Mouse (Mus musculus): ENCODE data around the gene Tspan18. TPM values are rescaled to one million over a fixed set of nuclear protein-coding genes. Genes with fewer than 3 reads are reported as not detected.

Tspan18 gene
- polyA plus RNA-seq, 1 experiment = 4.3 TPM

GRCm38 (mm10) chr2:93297656-93298055 lies 36.6 kb downstream of the Tspan18 start:
- DNase-seq (ENCODE audit: extremely low spot score in 1 of 2, low spot score in 1 of 2) = no peak

GRCm38 (mm10) chr2:93291186-93291926 lies 42.9 kb downstream of the Tspan18 start:
- DNase-seq (ENCODE audit: extremely low spot score in 1 of 2, low spot score in 1 of 2) = no peak

GRCm38 (mm10) chr2:93290345-93291118 lies 43.8 kb downstream of the Tspan18 start:
- DNase-seq (ENCODE audit: extremely low spot score in 1 of 2, low spot score in 1 of 2) = no peak

GRCm38 (mm10) chr2:93289161-93289560 lies 45.1 kb downstream of the Tspan18 start:
- DNase-seq (ENCODE audit: extremely low spot score in 1 of 2, low spot score in 1 of 2) = no peak

- DNase-seq (ENCODE audit: extremely low spot score in 1 of 2, low spot score in 1 of 2) = peak in 1 of 2 experiments; percentile 32
Measured at GRCm38 (mm10) chr2:93287348-93287747, 47.0 kb downstream of the Tspan18 start.

GRCm38 (mm10) chr2:93286742-93287141 lies 47.6 kb downstream of the Tspan18 start:
- no peak for DNase-seq (ENCODE audit: extremely low spot score in 1 of 2, low spot score in 1 of 2)

GRCm38 (mm10) chr2:93286321-93286720 lies 48.0 kb downstream of the Tspan18 start:
- DNase-seq (ENCODE audit: extremely low spot score in 1 of 2, low spot score in 1 of 2) = no peak

GRCm38 (mm10) chr2:93285842-93286241 lies 48.5 kb downstream of the Tspan18 start:
- DNase-seq (ENCODE audit: extremely low spot score in 1 of 2, low spot score in 1 of 2) = no peak

GRCm38 (mm10) chr2:93284625-93285024 lies 49.7 kb downstream of the Tspan18 start:
- no peak for DNase-seq (ENCODE audit: extremely low spot score in 1 of 2, low spot score in 1 of 2)

GRCm38 (mm10) chr2:93283481-93284293 lies 50.6 kb downstream of the Tspan18 start:
- DNase-seq (ENCODE audit: extremely low spot score in 1 of 2, low spot score in 1 of 2) = no peak

- no peak for DNase-seq (ENCODE audit: extremely low spot score in 1 of 2, low spot score in 1 of 2)
Measured at GRCm38 (mm10) chr2:93282636-93283035, 51.7 kb downstream of the Tspan18 start.

GRCm38 (mm10) chr2:93281466-93281865 lies 52.8 kb downstream of the Tspan18 start:
- DNase-seq (ENCODE audit: extremely low spot score in 1 of 2, low spot score in 1 of 2) = no peak

GRCm38 (mm10) chr2:93280117-93280620 lies 54.1 kb downstream of the Tspan18 start:
- DNase-seq (ENCODE audit: extremely low spot score in 1 of 2, low spot score in 1 of 2) = no peak

GRCm38 (mm10) chr2:93278181-93278975 lies 55.9 kb downstream of the Tspan18 start:
- no peak for DNase-seq (ENCODE audit: extremely low spot score in 1 of 2, low spot score in 1 of 2)

- no peak for DNase-seq (ENCODE audit: extremely low spot score in 1 of 2, low spot score in 1 of 2)
Measured at GRCm38 (mm10) chr2:93277486-93277885, 56.8 kb downstream of the Tspan18 start.

- DNase-seq (ENCODE audit: extremely low spot score in 1 of 2, low spot score in 1 of 2) = peak; percentile 14 to 67
Measured at GRCm38 (mm10) chr2:93276026-93276425, 58.3 kb downstream of the Tspan18 start.

GRCm38 (mm10) chr2:93273916-93274315 lies 60.4 kb downstream of the Tspan18 start:
- DNase-seq (ENCODE audit: extremely low spot score in 1 of 2, low spot score in 1 of 2) = no peak

GRCm38 (mm10) chr2:93270083-93270482 lies 64.2 kb downstream of the Tspan18 start:
- DNase-seq (ENCODE audit: extremely low spot score in 1 of 2, low spot score in 1 of 2) = no peak

- DNase-seq (ENCODE audit: extremely low spot score in 1 of 2, low spot score in 1 of 2) = no peak
Measured at GRCm38 (mm10) chr2:93269611-93270010, 64.7 kb downstream of the Tspan18 start.

GRCm38 (mm10) chr2:93268711-93269270 lies 65.5 kb downstream of the Tspan18 start:
- DNase-seq (ENCODE audit: extremely low spot score in 1 of 2, low spot score in 1 of 2) = no peak
